Mouse (Mus musculus): ENCODE data around the gene Tomm70a.

DNA sequence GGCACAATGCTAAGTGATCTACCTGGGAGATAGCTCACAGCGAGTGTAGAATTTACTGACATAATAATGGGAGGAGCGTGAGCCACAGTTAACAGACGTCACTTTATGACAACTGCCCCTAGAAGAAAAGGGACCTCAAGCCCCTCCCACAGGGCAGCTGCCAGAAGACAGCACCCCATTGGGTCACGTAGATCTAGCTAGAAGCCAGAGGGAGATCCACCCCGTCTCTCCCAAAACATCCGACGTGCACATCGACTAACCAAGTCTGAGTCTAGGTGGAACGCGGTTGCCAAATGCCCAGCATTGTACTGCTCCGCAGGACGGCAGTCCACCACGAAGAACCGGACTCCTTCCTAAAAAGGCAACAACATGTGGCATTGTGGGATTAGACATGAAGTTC is 69.7 kb downstream of the Tomm70a start:
- TF ChIP-seq POLR2A (IDR thresholded peaks at IDR 0.05; ENCODE audit: borderline replicate concordance, extremely low read depth, insufficient read depth, insufficient read length, poor library complexity, severe bottlenecking): no peak
- TF ChIP-seq CTCF (IDR thresholded peaks at IDR 0.05; ENCODE audit: borderline replicate concordance, extremely low read depth, insufficient read depth, insufficient read length): no peak

All from brain, embryonic 14.5 days (tissue).